Mouse (Mus musculus) testis, adult 2 months (tissue): ENCODE results near the gene Pcdh18.

Source experiments
- CTCF ChIP-seq: fragments of 200-500 bp; IDR thresholded peaks from 2 replicates; pipeline ENCODE4 v1.5.1; 2012; ENCODE audit warnings: low read depth, mild to moderate bottlenecking, inconsistent platforms, low read length, moderate library complexity; ENCODE audit not compliant: control insufficient read depth, insufficient read depth, insufficient replicate concordance
- POLR2A ChIP-seq: fragments of 200-500 bp; IDR thresholded peaks from 2 replicates; pipeline ENCODE4 v1.6.1; 2012; ENCODE audit warnings: low read depth, mild to moderate bottlenecking, inconsistent platforms, low read length, moderate library complexity; ENCODE audit not compliant: control insufficient read depth

- no peak for TF ChIP-seq CTCF
- no peak for TF ChIP-seq POLR2A
These were observed 18.1 kb downstream of the Pcdh18 start for GRCm38 (mm10) chr3:49739061-49739460.
